Mouse (Mus musculus): ENCODE measurements around the gene Pik3c2b.

DNA sequence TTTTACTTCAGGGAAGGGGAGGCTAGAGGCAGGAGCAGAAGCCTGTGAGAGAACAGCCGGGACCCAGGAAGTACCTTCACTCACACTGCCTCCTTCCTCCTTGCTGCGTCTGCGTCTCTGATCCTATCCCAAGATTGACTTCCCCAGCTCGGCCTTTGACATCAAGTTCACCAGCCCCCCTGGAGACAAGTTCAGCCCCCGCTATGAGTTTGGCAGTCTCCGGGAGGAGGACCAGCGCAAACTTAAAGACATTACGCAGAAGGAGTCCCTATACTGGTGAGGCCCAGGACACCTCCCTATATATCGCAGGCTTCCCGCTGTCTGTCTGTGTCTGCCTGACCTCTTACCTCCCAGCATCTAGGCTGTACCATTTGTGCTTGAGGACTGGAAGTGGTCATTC is 41.3 kb downstream of the Pik3c2b start:
- TF ChIP-seq CTCF (IDR thresholded peaks at IDR 0.05; ENCODE audit: borderline replicate concordance, insufficient read depth, low read depth, low read length) (no peak), POLR2A (IDR thresholded peaks at IDR 0.05; ENCODE audit: borderline replicate concordance, insufficient read depth, low read length) (no peak)
